Comparison of ENCODE assay signal across 8 mouse cellular contexts in the genomic region with DNA sequence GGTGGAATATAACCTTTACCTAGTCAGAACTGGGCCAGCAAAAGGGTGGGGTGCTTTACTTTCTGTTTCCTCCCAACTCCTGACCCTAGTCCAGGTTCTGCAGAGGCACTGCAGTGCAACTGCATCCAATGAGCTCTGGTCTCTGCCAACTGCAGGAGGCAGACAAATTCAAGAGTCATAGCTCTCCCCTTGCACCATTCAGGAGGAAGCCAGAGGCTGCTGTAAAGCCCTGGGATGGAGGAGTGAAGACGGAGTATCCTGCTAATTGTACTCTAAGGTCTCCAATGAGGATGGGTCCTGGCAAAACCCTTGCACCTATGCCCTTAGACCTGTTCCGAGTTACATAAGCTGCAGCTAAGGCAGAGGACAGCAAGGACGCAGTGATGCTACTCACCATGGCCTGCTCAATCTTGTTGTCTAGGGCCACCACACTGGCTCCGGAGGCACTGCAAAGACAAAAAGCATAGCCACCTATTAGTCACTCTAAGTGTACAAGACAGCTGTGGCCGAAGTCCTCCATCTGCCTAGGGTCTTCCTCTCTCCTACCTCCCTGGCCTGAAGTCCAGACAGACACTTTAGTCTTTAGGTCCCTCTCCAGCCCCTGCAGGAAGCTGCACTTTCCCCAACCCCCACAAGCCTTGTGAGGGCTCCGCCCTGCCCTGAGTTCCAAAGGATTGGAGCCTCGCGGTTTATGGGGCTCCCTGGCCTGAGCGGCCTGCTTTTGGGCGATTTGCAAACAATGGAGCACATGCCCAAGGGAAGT. TPM values are rescaled to one million over a fixed set of nuclear protein-coding genes. Genes with fewer than 3 reads are reported as not detected.
A peak's percentile ranks its signal among the peaks of the same experiment; 100 is the strongest.
DNase-seq lines count a peak whose midpoint lies in the region; TF ChIP-seq lines count a peak whose summit lies in the region.

No protein-coding gene starts in this region.

- no peak for TF ChIP-seq POLR2A in ES-Bruce4 (IDR thresholded peaks at IDR 0.05; ENCODE audit: insufficient read depth, low read length)

- H3K27ac ChIP-seq in ES-Bruce4 (ENCODE audit: insufficient read depth, low read length) = no peak overlapping the region
- peak overlapping the region; percentile 90 for H3K27ac ChIP-seq in heart, embryonic 10.5 days

- no peaks in the 10 kb centered on the region for H3K9me3 ChIP-seq in ES-Bruce4 (replicated peaks; ENCODE audit: control insufficient read depth, insufficient read depth, low read length, poor library complexity, severe bottlenecking)
- no peaks in the 10 kb centered on the region for H3K9me3 ChIP-seq in heart, embryonic 10.5 days

- H3K36me3 ChIP-seq in ES-Bruce4 (ENCODE audit: control insufficient read depth, insufficient read depth, low read length, poor library complexity, severe bottlenecking) = no peaks in the 10 kb centered on the region
- peaks cover 8% of the 10 kb centered on the region; the same call in 1 of the 2 replicates for H3K36me3 ChIP-seq in heart, embryonic 10.5 days

- 23% methylated on average over 10 of the region's 10 CpGs for WGBS in heart, embryonic 10.5 days

- peak; percentile 43 for DNase-seq in 416B (ENCODE audit: low read depth)
- peak; percentile 26 for DNase-seq in embryo, embryonic 10 days (ENCODE audit: low spot score)
- DNase-seq in heart, embryonic 10.5 days (ENCODE audit: low spot score) = peak; percentile 75
- DNase-seq in kidney, postnatal 14 days = peak; percentile 34
- peak; percentile 44 for DNase-seq in lung, postnatal 36 days
- DNase-seq in spleen, postnatal 10 days (ENCODE audit: low spot score in 2 of 2) = peak; percentile 25 to 36
- DNase-seq in layer of hippocampus, adult 11-12 months (ENCODE audit: low spot score) = no peak

- no peaks in the 10 kb centered on the region for H3K4me1 ChIP-seq in ES-Bruce4 (ENCODE audit: control insufficient read depth, insufficient read depth, low read length)
- H3K4me1 ChIP-seq in heart, embryonic 10.5 days = no peaks in the 10 kb centered on the region; the same call in 1 of the 2 replicates

- no peak for TF ChIP-seq EP300 in ES-Bruce4 (IDR thresholded peaks at IDR 0.05; ENCODE audit: insufficient read depth, low read depth, low read length)

- H3K9ac ChIP-seq in ES-Bruce4 (ENCODE audit: low read depth, poor library complexity, severe bottlenecking) = peak overlapping the region; percentile 71

- no peaks in the 10 kb centered on the region for H3K27me3 ChIP-seq in ES-Bruce4 (ENCODE audit: control insufficient read depth, insufficient read depth, low read length, poor library complexity, severe bottlenecking)
- H3K27me3 ChIP-seq in heart, embryonic 10.5 days (ENCODE audit: insufficient read depth, poor library complexity, severe bottlenecking) = peaks cover 31% of the 10 kb centered on the region

- no peak for TF ChIP-seq CTCF in ES-Bruce4 (IDR thresholded peaks at IDR 0.05; ENCODE audit: low read depth, low read length)

- peak overlapping the region; percentile 69 for H3K4me3 ChIP-seq in ES-Bruce4 (ENCODE audit: low read depth, low read length)
- peak overlapping the region; percentile 66 for H3K4me3 ChIP-seq in heart, embryonic 10.5 days

RNA-seq across cellular contexts. Expression of gene Tsc22d3, which starts 58.6 kb away (rescaled TPM):
- polyA plus RNA-seq in ES-Bruce4 (2011; ENCODE audit: insufficient read depth, insufficient read length, low read depth, missing spikeins) = 7.4 and 7.6 TPM in 2 replicates
- polyA plus RNA-seq in heart, embryonic 10.5 days (2016; fragmentation: Nextera tagmentation; extraction: Ambion mirVana) = 139 and 202 TPM in 2 replicates

Comparison
In these comparisons a context has a peak if more than half of its experiments do, and no peak if none do; other contexts are left out.
1. RNA of gene Tsc22d3, which starts 58.6 kb away (polyA plus RNA-seq): 139 to 202 TPM in heart, embryonic 10.5 days; 7.4 to 7.6 TPM in ES-Bruce4; every median in the first group is over 10 times any median in the second.